Mouse (Mus musculus) kidney, postnatal 25 days (tissue): ENCODE measurements around the gene A630095N17Rik.

ENCODE experiments used
- DNase-seq, 2 experiments: peaks; one replicate each; pipeline ENCODE4 v3.0.0; 2021; ENCODE audit warnings: mixed read lengths in 2 of 2

The A630095N17Rik gene

GRCm38 (mm10) chr1:75231664-75232152 is at the start of gene A630095N17Rik:
Gene A630095N17Rik (minus strand): TSS chr1:75232102.
- DNase-seq: no peak

GRCm38 (mm10) chr1:75278228-75278627 is 46.3 kb upstream of the A630095N17Rik start, which contains the start of gene Resp18:
Gene Resp18 (minus strand): TSS chr1:75278415.
- no peak for DNase-seq

GRCm38 (mm10) chr1:75277195-75278188 is 45.6 kb upstream of the A630095N17Rik start:
- DNase-seq: peak; percentile 57 to 79

- no peak for DNase-seq
Observed at GRCm38 (mm10) chr1:75264091-75264880, 32.4 kb upstream of the A630095N17Rik start, which contains the start of gene Ptprn. Gene Ptprn (minus strand): TSS chr1:75264502.

GRCm38 (mm10) chr1:75262969-75263951 is 31.4 kb upstream of the A630095N17Rik start:
- peak; percentile 70 to 87 for DNase-seq

GRCm38 (mm10) chr1:75261278-75261677 is 29.4 kb upstream of the A630095N17Rik start:
- peak in 1 of 2 experiments; percentile 29 for DNase-seq

GRCm38 (mm10) chr1:75255516-75256046 is 23.7 kb upstream of the A630095N17Rik start:
- DNase-seq: peak in 1 of 2 experiments; percentile 38

GRCm38 (mm10) chr1:75254625-75255013 is 22.7 kb upstream of the A630095N17Rik start:
- DNase-seq: no peak

GRCm38 (mm10) chr1:75253849-75254624 is 22.1 kb upstream of the A630095N17Rik start:
- DNase-seq: peak; percentile 79 to 93

GRCm38 (mm10) chr1:75253029-75253428 is 21.1 kb upstream of the A630095N17Rik start:
- DNase-seq: peak in 1 of 2 experiments; percentile 36

GRCm38 (mm10) chr1:75252308-75252707 is 20.4 kb upstream of the A630095N17Rik start:
- no peak for DNase-seq

- DNase-seq: peak; percentile 88 to 92
Observed at GRCm38 (mm10) chr1:75251112-75251970, 19.4 kb upstream of the A630095N17Rik start.

- DNase-seq: no peak
Observed at GRCm38 (mm10) chr1:75250498-75250897, 18.6 kb upstream of the A630095N17Rik start.

- DNase-seq: no peak
Observed at GRCm38 (mm10) chr1:75248041-75248772, 16.3 kb upstream of the A630095N17Rik start.

- no peak for DNase-seq
Observed at GRCm38 (mm10) chr1:75247071-75247930, 15.4 kb upstream of the A630095N17Rik start.

GRCm38 (mm10) chr1:75244836-75245235 is 12.9 kb upstream of the A630095N17Rik start:
- peak in 1 of 2 experiments; percentile 63 for DNase-seq

GRCm38 (mm10) chr1:75244175-75244826 is 12.4 kb upstream of the A630095N17Rik start:
- DNase-seq: no peak
